Mouse (Mus musculus) c-Kit-negative CD71-positive TER-119-positive erythroid progenitor cells, embryonic 14.5 days (primary cell): ENCODE results near the gene Col5a1.

ENCODE experiments used
- DNase-seq: peaks from one replicate; pipeline ENCODE4 v3.0.0-alpha.2; 2013; ENCODE audit warnings: low read depth, low spot score

The Col5a1 gene

GRCm38 (mm10) chr2:27885456-27886147 is 623 bp upstream of the Col5a1 start:
- no peak for DNase-seq

DNA sequence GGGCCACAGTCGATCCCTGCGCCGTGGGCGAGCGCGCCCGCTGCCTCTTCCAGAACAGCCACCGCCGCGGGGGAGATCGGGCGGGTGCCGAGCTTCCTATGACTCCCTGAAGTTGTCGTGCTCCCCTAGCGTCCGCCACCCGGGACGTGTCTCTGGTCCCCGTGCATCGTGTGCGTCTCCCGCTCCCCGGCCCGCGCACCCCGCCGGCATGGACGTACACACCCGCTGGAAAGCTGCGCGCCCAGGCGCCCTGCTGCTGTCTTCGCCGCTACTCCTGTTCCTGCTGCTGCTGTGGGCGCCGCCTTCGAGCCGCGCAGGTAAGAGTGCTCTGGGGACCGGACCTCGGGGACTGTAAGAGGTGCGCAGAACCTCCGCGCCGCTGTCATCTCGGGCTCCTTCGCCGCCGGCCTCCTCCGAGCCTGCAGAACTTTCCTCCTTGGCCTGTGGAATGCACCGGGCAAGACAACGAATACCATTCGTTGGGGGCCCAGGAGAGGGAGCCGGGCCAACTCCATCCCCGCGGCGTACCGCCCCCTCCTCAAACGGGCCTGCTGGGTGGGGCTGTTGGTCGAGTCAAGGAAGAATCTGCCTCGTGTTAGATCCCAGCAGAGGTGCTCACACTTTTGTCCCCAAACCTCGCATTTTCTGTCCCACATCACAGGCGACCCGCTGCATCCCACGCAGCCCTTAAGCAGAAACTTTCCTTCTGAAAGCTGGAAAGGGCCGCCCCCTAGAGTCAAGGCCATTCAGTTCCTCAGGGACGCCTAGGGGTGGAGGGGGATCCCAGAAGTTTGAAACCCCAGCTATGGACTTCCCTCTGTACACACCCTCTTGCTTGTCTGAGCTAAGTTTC is 609 bp downstream of the Col5a1 start:
- DNase-seq = no peak

DNA sequence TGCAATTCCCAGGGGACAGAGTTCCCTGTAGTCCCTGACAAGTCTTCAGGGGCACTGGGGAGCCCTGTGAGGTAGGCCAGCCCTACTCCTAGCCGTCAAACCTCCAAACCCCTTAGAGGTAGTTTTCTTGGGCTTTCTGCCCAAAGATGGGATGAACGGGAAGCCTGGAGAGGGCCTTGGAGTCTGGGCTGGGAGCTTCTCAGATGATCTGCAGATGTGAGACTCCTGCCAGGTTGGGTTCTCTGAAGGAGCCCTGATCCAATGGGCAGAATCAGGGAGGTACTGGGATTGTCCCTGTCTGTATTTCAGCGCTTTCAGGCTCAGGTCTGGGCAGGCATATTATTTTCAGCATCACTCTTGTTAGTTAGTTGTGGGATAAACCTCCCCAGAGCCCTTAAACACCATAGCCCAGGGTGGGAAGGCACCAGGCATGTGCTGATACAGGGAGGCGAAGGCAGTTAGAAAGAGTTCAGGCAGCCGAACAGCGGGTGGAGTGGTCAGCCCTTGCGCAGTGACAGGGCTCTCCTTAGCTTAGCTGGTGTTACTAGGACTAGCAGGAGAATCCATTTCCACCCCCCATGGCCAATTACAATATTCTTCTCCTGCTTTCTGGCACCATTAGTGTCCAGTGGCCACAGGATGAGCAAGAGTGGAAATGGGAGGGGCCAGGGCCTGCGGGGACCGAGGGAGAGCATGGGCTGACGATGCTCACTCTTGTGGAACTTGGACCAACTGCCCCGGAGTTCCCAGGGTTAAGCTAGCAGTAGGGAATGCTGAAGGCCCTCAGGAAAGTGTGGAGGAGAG is 1.4 kb downstream of the Col5a1 start:
- no peak for DNase-seq

DNA sequence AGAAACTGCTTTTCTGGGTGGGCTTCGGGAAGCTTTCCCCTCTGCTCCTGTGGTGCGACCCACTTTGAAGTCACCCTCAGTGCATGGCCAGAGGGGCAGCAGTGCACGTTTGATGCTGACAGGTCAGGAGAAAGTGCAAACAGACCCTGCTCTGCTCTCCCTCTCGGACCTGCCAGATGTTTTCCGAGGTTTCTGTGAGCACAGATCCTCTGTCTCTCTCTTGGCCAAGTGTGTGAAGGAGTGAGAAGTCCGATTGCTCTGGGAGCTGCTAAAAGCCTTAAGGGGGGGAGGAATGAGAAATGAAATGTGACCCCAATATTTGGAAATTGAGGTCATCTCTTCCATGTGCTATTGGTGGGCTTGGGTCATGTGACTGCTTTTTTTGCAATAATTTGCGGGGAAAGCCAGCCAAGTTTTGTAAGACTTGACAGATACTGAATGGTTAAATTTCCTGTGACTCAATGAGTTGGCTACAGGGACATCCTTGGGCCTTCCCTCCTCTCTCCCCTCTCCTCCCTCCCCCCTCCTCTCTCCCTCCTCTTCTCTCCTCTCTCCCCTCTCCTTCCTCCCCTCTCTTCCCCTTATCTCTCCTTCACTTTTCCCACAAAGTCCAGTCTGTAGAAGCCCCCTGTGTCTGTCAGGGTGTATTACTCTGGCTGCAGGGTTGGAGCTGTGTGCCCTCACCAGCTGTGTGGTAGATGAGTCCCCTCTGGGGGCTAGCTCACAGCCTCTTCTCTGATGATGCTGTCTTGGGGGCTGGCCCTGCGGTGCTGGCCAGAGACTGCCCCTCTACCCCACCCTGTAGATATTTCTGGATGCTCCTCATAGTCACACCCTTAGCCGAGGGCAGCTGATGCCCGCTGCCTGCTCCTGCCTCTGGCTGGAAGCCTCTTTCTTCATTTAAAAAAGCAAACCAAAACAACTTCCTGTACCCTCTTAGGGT is 2.6 kb downstream of the Col5a1 start:
- DNase-seq = no peak

DNA sequence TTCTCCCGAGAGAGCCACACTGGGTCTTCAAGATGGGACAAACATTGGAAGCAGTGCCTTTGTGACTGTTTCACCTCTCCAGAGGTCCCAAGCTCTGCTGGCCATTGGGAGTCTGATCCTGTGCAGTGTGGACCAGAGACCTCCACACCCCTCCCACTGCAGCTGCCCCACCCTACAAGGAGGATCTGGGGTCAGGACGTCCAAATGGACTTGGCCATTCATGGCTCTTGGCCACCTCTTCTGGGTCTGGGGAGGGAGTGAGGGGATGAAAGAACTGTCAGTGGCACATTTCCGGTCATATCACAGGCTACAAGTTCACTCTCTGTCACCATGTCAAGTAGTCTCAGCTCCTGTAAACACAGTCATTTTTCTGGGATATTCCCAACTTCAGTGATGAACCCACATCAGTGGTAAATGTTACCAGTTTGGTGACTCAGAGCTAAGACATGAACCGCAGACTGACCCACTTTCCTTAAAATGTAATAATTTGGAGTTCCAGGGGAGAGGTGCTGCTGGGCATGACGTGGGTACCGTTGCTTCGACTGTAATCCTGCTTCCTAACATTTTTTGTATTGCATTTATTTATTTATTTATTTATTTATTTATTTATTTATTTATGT is 5.8 kb downstream of the Col5a1 start:
- no peak for DNase-seq

DNA sequence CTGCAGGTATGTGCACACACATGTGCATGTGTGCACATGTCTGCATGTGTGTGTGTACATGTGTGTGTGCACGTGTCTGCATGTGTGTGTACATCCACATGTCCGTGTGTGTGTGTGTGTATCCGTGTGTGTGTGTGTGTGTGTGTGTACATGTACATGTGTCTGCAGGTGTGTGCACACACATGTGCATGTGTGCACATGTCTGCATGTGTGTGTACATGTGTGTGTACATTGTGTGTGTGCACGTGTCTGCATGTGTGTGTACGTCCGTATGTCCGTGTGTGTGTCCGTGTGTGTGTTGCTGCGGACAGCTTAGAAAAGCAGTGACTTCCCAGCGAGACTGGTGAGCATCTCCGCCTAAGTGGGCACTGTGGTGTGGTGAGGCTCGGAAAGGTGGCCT is 6.8 kb downstream of the Col5a1 start:
- DNase-seq = no peak

DNA sequence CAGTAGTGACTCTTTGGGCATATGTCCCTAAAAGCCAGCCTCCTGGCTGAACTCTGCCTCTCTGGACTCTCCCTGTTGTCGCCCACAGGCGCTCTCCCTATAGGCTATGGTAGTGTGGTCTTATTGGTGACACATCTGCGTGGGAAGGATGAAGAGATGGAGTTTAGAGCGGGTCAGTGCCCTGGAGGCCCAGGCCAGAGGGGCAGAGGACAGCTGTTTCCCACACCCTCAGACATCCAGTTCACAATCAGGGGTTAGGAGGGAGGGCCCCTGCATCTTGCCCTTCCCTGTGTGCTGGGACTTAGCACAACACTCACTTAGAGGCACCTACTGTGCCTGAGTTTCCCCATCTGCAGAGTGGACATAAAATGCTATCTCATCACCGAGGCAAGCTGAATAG is 8.8 kb downstream of the Col5a1 start:
- DNase-seq = no peak

DNA sequence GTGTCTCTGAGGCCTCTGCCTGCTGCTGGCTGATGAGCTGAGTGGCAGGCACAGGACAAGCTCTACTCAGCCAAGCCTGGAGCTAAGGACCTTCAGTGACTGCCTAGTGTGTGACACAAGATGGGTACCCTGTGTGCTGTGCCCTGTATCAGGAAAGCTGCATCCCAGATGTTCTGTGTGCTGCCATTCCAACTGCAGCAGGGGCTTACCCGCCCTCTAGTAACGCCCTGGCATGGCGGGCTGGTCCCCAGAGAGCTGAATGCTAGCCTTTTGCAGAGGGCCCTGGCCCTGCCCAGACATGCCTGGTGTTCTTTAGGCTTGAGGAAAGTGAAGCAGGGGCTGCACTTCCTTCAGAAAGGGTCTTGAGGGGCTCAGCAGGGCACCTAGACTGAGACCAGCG is 9.4 kb downstream of the Col5a1 start:
- DNase-seq = no peak

DNA sequence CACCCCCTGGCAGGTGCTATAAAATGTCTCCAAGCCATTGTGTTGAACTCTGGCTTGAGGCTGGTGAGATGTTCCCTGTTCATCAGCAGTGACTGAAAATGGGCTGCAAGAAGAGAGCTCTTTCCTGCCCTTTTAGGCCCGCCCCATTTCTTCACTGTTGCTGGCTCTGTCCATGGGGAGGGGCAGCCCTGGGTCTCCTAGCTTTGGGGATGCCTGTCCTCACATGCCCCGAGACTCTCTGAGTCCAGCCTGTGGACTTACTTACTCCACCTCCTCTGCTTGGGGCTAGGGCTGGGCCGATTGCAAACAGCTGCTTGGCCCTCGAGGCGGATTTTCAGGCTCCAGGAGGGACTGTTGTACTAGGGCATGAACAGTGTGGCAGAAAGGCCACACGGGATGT is 10.9 kb downstream of the Col5a1 start:
- no peak for DNase-seq

DNA sequence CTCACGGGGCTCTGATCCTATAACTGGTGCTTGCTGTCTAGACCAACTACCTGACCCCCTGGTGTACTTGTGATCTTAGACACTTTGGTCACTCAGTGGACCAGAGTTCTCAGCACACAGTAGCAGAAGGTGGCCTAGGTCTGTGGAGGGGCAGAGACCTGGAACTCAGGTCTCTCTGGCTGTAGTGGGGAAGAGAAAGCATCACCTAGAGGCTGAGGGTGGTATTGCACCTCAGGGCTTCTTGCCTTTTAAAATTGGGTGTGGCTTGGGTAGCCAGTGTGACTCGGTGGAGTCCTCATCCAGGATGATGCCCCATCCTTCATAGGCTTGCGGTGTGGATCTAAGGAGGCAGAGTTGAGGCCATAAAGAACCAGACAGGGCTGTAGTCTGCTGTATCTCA is 13.7 kb downstream of the Col5a1 start:
- peak; percentile 61 for DNase-seq

GRCm38 (mm10) chr2:27901076-27901475 is 14.9 kb downstream of the Col5a1 start:
- DNase-seq = no peak

GRCm38 (mm10) chr2:27901525-27902245 is 15.5 kb downstream of the Col5a1 start:
- no peak for DNase-seq

GRCm38 (mm10) chr2:27902318-27902717 is 16.1 kb downstream of the Col5a1 start:
- no peak for DNase-seq

DNA sequence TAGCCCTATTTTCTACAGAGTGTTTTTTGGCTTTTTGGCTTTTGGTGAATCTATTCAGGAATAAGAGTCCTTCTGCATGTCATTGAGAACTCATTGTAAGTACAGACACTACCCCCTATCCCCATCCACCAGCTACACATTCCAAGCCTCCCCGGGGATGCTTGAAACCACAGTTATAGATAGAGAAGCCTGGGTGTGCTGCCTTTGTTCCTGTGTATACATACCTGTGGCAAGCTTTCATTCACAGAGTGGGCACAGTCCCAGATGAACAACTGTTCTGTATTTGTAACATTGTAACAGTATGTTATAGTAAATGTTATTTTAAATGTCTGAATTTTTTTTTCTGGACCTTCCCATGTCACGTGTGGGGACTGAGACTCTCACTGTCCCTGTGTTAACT is 19.2 kb downstream of the Col5a1 start:
- no peak for DNase-seq

DNA sequence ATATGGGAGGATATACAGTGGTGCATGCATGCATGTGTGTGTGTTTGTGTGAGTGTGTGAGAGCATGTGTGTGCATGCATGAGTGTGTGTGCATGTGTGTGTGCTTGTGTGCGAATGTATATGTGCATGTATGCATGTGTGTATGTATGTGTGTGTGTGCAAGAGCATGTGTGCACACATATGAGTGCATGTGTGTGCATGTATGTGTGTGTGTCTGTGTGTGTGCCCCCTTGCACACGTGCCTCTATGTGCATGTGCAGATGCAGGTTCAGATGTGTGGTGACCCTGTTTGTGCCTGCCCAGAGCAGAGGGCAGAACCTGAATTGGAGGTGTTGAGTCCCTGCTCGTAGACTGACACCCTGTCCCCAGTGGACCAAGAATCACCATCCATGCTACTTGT is 24.3 kb downstream of the Col5a1 start:
- DNase-seq = no peak

- DNase-seq = no peak
Measured at GRCm38 (mm10) chr2:27912546-27913275, 26.5 kb downstream of the Col5a1 start.

- DNase-seq = no peak
Measured at GRCm38 (mm10) chr2:27915726-27916125, 29.5 kb downstream of the Col5a1 start.

DNA sequence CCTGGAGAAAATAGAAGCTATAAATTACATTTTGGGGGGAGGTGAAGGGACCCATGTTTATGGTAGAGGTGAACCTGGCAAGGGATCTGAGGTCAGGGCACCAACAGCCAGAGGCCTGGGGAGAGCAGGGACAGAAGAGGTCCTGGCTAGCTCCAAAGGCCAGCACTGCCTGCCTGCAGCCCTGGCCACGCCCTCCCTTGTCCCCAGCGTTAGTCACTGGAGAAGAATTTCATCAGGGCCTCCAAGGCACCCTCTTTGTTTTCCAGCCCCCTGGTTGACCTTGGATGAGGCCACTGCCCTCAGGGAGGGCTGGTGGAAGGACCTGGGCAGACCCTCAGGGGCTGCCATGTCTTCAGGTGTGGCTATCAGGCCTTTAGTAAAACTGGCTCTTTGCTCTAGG is 30.1 kb downstream of the Col5a1 start:
- DNase-seq = no peak

GRCm38 (mm10) chr2:27917177-27917576 is 31.0 kb downstream of the Col5a1 start:
- no peak for DNase-seq
